Mouse (Mus musculus): ENCODE measurements around the gene Fgf10. TPM values are rescaled to one million over a fixed set of nuclear protein-coding genes. Genes with fewer than 3 reads are reported as not detected.

Fgf10 gene
- polyA plus RNA-seq, 1 experiment from 2014 or later = 11.8 TPM

- no peak overlapping the region for H3K27ac ChIP-seq (replicated peaks)
- H3K36me3 ChIP-seq = no peaks in the 10 kb centered on the region
- H3K4me2 ChIP-seq (replicated peaks) = no peak overlapping the region
- H3K9ac ChIP-seq = no peak overlapping the region
- no peaks in the 10 kb centered on the region for H3K4me1 ChIP-seq
- H3K27me3 ChIP-seq = no peaks in the 10 kb centered on the region
- WGBS = 65% methylated on average over 2 of the region's 2 CpGs
- ATAC-seq (ENCODE audit: insufficient number of reproducible peaks, low FRiP score, low TSS enrichment, low read depth) = no peak
- no peaks in the 10 kb centered on the region for H3K9me3 ChIP-seq (replicated peaks)
- no peak overlapping the region for H3K4me3 ChIP-seq (replicated peaks)
These were observed 109.6 kb downstream of the Fgf10 start for GRCm38 (mm10) chr13:118779161-118779560.

GRCm38 (mm10) chr13:118791753-118792152 is 122.2 kb downstream of the Fgf10 start:
- WGBS = 25% methylated on average over 4 of the region's 4 CpGs
- Histone ChIP-seq H3K4me3 (replicated peaks) (no peak overlapping the region), H3K4me1 (no peaks in the 10 kb centered on the region), H3K4me2 (replicated peaks) (no peak overlapping the region), H3K36me3 (no peaks in the 10 kb centered on the region), H3K9ac (no peak overlapping the region), H3K9me3 (replicated peaks) (no peaks in the 10 kb centered on the region), H3K27ac (replicated peaks) (no peak overlapping the region), H3K27me3 (no peaks in the 10 kb centered on the region)
- ATAC-seq (ENCODE audit: insufficient number of reproducible peaks, low FRiP score, low TSS enrichment, low read depth) = no peak

- Histone ChIP-seq H3K27me3 (no peaks in the 10 kb centered on the region), H3K4me1 (no peaks in the 10 kb centered on the region), H3K36me3 (no peaks in the 10 kb centered on the region), H3K4me2 (replicated peaks) (no peak overlapping the region), H3K27ac (replicated peaks) (no peak overlapping the region), H3K9me3 (replicated peaks) (no peaks in the 10 kb centered on the region), H3K4me3 (replicated peaks) (no peak overlapping the region), H3K9ac (no peak overlapping the region)
- WGBS = 13% methylated on average over 4 of the region's 4 CpGs
- no peak for ATAC-seq (ENCODE audit: insufficient number of reproducible peaks, low FRiP score, low TSS enrichment, low read depth)
These were observed 122.6 kb downstream of the Fgf10 start for GRCm38 (mm10) chr13:118792198-118792597.

- no peak for ATAC-seq (ENCODE audit: insufficient number of reproducible peaks, low FRiP score, low TSS enrichment, low read depth)
- H3K27me3 ChIP-seq = no peaks in the 10 kb centered on the region
- H3K4me1 ChIP-seq = no peaks in the 10 kb centered on the region
- H3K4me3 ChIP-seq (replicated peaks) = no peak overlapping the region
- WGBS = 65% methylated on average over 4 of the region's 4 CpGs
- H3K9me3 ChIP-seq (replicated peaks) = no peaks in the 10 kb centered on the region
- no peak overlapping the region for H3K9ac ChIP-seq
- H3K36me3 ChIP-seq = no peaks in the 10 kb centered on the region
- no peak overlapping the region for H3K4me2 ChIP-seq (replicated peaks)
- no peak overlapping the region for H3K27ac ChIP-seq (replicated peaks)
These were observed 130.6 kb downstream of the Fgf10 start for GRCm38 (mm10) chr13:118800176-118800575.

- no peak overlapping the region for H3K4me2 ChIP-seq (replicated peaks)
- no peaks in the 10 kb centered on the region for H3K4me1 ChIP-seq
- no peak for ATAC-seq (ENCODE audit: insufficient number of reproducible peaks, low FRiP score, low TSS enrichment, low read depth)
- no peak overlapping the region for H3K27ac ChIP-seq (replicated peaks)
- H3K9ac ChIP-seq = no peak overlapping the region
- H3K4me3 ChIP-seq (replicated peaks) = no peak overlapping the region
- no peaks in the 10 kb centered on the region for H3K36me3 ChIP-seq
- H3K27me3 ChIP-seq = no peaks in the 10 kb centered on the region
- no peaks in the 10 kb centered on the region for H3K9me3 ChIP-seq (replicated peaks)
- 25% methylated on average over 3 of the region's 3 CpGs for WGBS
These were observed 137.1 kb downstream of the Fgf10 start for GRCm38 (mm10) chr13:118806662-118807061.

GRCm38 (mm10) chr13:118819785-118820184 is 150.2 kb downstream of the Fgf10 start:
- Histone ChIP-seq H3K4me1 (no peaks in the 10 kb centered on the region), H3K27me3 (no peaks in the 10 kb centered on the region), H3K27ac (replicated peaks) (no peak overlapping the region), H3K4me2 (replicated peaks) (no peak overlapping the region), H3K9me3 (replicated peaks) (no peaks in the 10 kb centered on the region), H3K9ac (no peak overlapping the region), H3K4me3 (replicated peaks) (no peak overlapping the region), H3K36me3 (no peaks in the 10 kb centered on the region)
- ATAC-seq (ENCODE audit: insufficient number of reproducible peaks, low FRiP score, low TSS enrichment, low read depth) = no peak
- WGBS = 66% methylated on average over 6 of the region's 6 CpGs

GRCm38 (mm10) chr13:118823113-118823512 is 153.5 kb downstream of the Fgf10 start:
- H3K4me1 ChIP-seq = no peaks in the 10 kb centered on the region
- no peak for ATAC-seq (ENCODE audit: insufficient number of reproducible peaks, low FRiP score, low TSS enrichment, low read depth)
- no peaks in the 10 kb centered on the region for H3K36me3 ChIP-seq
- no peak overlapping the region for H3K4me3 ChIP-seq (replicated peaks)
- H3K9me3 ChIP-seq (replicated peaks) = no peaks in the 10 kb centered on the region
- H3K27ac ChIP-seq (replicated peaks) = no peak overlapping the region
- 83% methylated on average over 2 of the region's 2 CpGs for WGBS
- H3K27me3 ChIP-seq = no peaks in the 10 kb centered on the region
- no peak overlapping the region for H3K9ac ChIP-seq
- H3K4me2 ChIP-seq (replicated peaks) = no peak overlapping the region

- H3K4me3 ChIP-seq (replicated peaks) = no peak overlapping the region
- H3K27me3 ChIP-seq = no peaks in the 10 kb centered on the region
- H3K36me3 ChIP-seq = no peaks in the 10 kb centered on the region
- ATAC-seq (ENCODE audit: insufficient number of reproducible peaks, low FRiP score, low TSS enrichment, low read depth) = no peak
- H3K9me3 ChIP-seq (replicated peaks) = no peaks in the 10 kb centered on the region
- no peaks in the 10 kb centered on the region for H3K4me1 ChIP-seq
- no peak overlapping the region for H3K9ac ChIP-seq
- H3K4me2 ChIP-seq (replicated peaks) = no peak overlapping the region
- no peak overlapping the region for H3K27ac ChIP-seq (replicated peaks)
- 65% methylated on average over 4 of the region's 4 CpGs for WGBS
These were observed 155.5 kb downstream of the Fgf10 start for GRCm38 (mm10) chr13:118825102-118825501.

GRCm38 (mm10) chr13:118828604-118829381 is 159.2 kb downstream of the Fgf10 start:
- no peak for ATAC-seq (ENCODE audit: insufficient number of reproducible peaks, low FRiP score, low TSS enrichment, low read depth)
- no peaks in the 10 kb centered on the region for H3K4me1 ChIP-seq
- H3K4me2 ChIP-seq (replicated peaks) = no peak overlapping the region
- H3K27ac ChIP-seq (replicated peaks) = no peak overlapping the region
- H3K36me3 ChIP-seq = no peaks in the 10 kb centered on the region
- no peaks in the 10 kb centered on the region for H3K9me3 ChIP-seq (replicated peaks)
- H3K4me3 ChIP-seq (replicated peaks) = no peak overlapping the region
- H3K27me3 ChIP-seq = no peaks in the 10 kb centered on the region
- WGBS = 90% methylated on average over 10 of the region's 10 CpGs
- no peak overlapping the region for H3K9ac ChIP-seq

- Histone ChIP-seq H3K9me3 (replicated peaks) (no peaks in the 10 kb centered on the region), H3K27ac (replicated peaks) (no peak overlapping the region), H3K4me2 (replicated peaks) (no peak overlapping the region), H3K4me3 (replicated peaks) (no peak overlapping the region), H3K4me1 (no peaks in the 10 kb centered on the region), H3K36me3 (no peaks in the 10 kb centered on the region), H3K27me3 (no peaks in the 10 kb centered on the region), H3K9ac (no peak overlapping the region)
- ATAC-seq (ENCODE audit: insufficient number of reproducible peaks, low FRiP score, low TSS enrichment, low read depth) = no peak
These were observed 164.4 kb downstream of the Fgf10 start for GRCm38 (mm10) chr13:118834021-118834420.

GRCm38 (mm10) chr13:118835078-118835477 is 165.5 kb downstream of the Fgf10 start:
- no peak overlapping the region for H3K4me2 ChIP-seq (replicated peaks)
- ATAC-seq (ENCODE audit: insufficient number of reproducible peaks, low FRiP score, low TSS enrichment, low read depth) = no peak
- WGBS = 30% methylated on average over 4 of the region's 4 CpGs
- no peaks in the 10 kb centered on the region for H3K27me3 ChIP-seq
- no peak overlapping the region for H3K4me3 ChIP-seq (replicated peaks)
- no peaks in the 10 kb centered on the region for H3K4me1 ChIP-seq
- H3K36me3 ChIP-seq = no peaks in the 10 kb centered on the region
- H3K27ac ChIP-seq (replicated peaks) = no peak overlapping the region
- no peak overlapping the region for H3K9ac ChIP-seq
- H3K9me3 ChIP-seq (replicated peaks) = no peaks in the 10 kb centered on the region
